Mouse (Mus musculus): Measurements from ENCODE around the gene Sirpb1a. TPM values are rescaled to one million over a fixed set of nuclear protein-coding genes. Genes with fewer than 3 reads are reported as not detected.
"Not testable (repeated sequence)": the region's sequence is repeated elsewhere in the genome, so short reads cannot be mapped to it uniquely, and the experiment has no call there.

The Sirpb1a gene
- polyA plus RNA-seq (2016; fragmentation: Nextera tagmentation; extraction: Ambion mirVana), result not detected in 2 replicates

- not testable (repeated sequence) for H3K27me3 ChIP-seq (replicated peaks); H3K4me2 ChIP-seq; H3K36me3 ChIP-seq; H3K9ac ChIP-seq; H3K9me3 ChIP-seq (replicated peaks); H3K27ac ChIP-seq; H3K4me3 ChIP-seq; ATAC-seq; H3K4me1 ChIP-seq
- 69% methylated on average over 1 of the region's 1 CpGs for WGBS (ENCODE audit: insufficient replicate concordance)
Observed at GRCm38 (mm10) chr3:15426447-15426846, at the start of gene Sirpb1a. Sirpb1a (minus strand) TSS chr3:15426520.

GRCm38 (mm10) chr3:15474831-15475230 lies 48.5 kb upstream of the Sirpb1a start:
- not testable (repeated sequence) for ATAC-seq; H3K27ac ChIP-seq; H3K4me3 ChIP-seq; H3K4me2 ChIP-seq; H3K9ac ChIP-seq; H3K4me1 ChIP-seq; H3K36me3 ChIP-seq; H3K9me3 ChIP-seq (replicated peaks); H3K27me3 ChIP-seq (replicated peaks)
- 75% methylated on average over 1 of the region's 2 CpGs for WGBS (ENCODE audit: insufficient replicate concordance)

- not testable (repeated sequence) for H3K27me3 ChIP-seq (replicated peaks); H3K4me3 ChIP-seq; ATAC-seq; H3K4me1 ChIP-seq; H3K9me3 ChIP-seq (replicated peaks); H3K4me2 ChIP-seq; H3K9ac ChIP-seq; H3K36me3 ChIP-seq; H3K27ac ChIP-seq
- WGBS (ENCODE audit: insufficient replicate concordance), result 75% methylated on average over 1 of the region's 3 CpGs
Observed at GRCm38 (mm10) chr3:15470158-15470557, 43.8 kb upstream of the Sirpb1a start.

DNA sequence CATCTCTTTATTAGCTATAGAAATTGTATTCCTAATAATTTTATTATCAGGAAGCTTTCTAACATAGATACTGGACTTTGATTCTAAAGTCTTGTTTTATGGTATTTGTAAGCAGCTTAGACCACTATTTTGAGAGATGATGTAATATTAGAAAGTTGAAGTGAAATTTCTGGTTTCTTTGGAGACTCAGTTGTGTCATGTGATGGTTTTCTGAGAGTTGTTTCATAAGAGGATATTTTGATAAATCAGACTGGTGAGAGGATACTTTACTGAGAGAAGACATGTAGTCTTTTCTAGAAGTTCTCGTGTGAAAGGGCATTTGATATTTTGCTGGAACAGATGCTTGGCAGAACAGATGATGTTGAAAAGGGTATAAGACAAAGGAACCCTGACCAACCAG lies 17.6 kb upstream of the Sirpb1a start:
- 45% methylated on average over 1 of the region's 1 CpGs for WGBS (ENCODE audit: insufficient replicate concordance)
- H3K4me1 ChIP-seq; H3K4me2 ChIP-seq; H3K27ac ChIP-seq; H3K9me3 ChIP-seq (replicated peaks); H3K4me3 ChIP-seq; H3K9ac ChIP-seq; H3K27me3 ChIP-seq (replicated peaks); ATAC-seq; H3K36me3 ChIP-seq: not testable (repeated sequence)

- H3K9ac ChIP-seq; H3K9me3 ChIP-seq (replicated peaks); H3K27me3 ChIP-seq (replicated peaks); ATAC-seq; H3K4me2 ChIP-seq; H3K36me3 ChIP-seq; H3K4me3 ChIP-seq; H3K4me1 ChIP-seq; H3K27ac ChIP-seq: not testable (repeated sequence)
- 50% methylated on average over 1 of the region's 1 CpGs for WGBS (ENCODE audit: insufficient replicate concordance)
Observed at GRCm38 (mm10) chr3:15439844-15440243, 13.5 kb upstream of the Sirpb1a start.

DNA sequence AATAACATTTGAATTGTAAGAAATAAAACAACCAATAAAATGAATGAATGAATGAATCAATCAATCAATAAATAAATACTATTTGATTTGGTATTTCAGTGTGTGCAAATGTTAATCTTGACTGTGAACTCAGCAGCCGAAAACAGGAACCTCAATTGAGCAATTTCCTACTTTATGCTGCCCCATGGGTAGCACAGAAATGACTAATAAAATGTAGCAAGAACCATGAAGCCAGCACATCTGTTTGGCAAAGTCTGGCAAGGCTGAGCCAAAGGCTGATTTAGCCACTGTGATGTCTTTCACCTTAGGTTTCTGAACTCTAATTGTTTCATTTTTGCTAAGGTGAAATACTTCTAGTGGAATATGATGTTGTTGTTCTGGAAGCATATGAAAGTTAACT lies 1.6 kb upstream of the Sirpb1a start:
- WGBS (ENCODE audit: insufficient replicate concordance), result 32% methylated on average over 1 of the region's 1 CpGs
- Histone ChIP-seq H3K36me3 (no peaks in the 10 kb centered on the region), H3K4me1 (no peaks in the 10 kb centered on the region), H3K27ac (no peak overlapping the region), H3K4me3 (no peak overlapping the region), H3K4me2 (no peak overlapping the region), H3K27me3 (replicated peaks) (no peaks in the 10 kb centered on the region), H3K9me3 (replicated peaks) (no peaks in the 10 kb centered on the region), H3K9ac (no peak overlapping the region)
- ATAC-seq, result no peak

DNA sequence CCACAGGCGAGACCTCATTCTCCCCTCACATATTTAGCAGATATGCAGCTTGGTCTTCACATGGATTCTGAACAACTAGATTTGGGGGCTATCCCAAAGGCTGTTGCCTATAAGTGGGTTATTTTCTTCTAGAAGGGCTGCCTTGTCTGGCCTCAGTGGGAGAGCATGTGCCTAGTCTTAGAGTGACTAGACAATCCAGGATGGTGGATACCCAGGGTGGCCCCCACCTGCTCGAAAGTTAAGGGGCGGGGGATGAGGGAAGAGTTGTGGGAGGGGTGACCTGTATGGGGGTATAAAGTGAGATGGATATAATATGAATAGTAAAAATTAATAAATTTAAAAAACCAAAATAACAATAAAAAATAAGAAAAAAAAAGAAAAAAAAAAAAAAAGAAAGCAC lies 70.6 kb downstream of the Sirpb1a start:
- H3K4me3 ChIP-seq; H3K27me3 ChIP-seq (replicated peaks); H3K9ac ChIP-seq; H3K4me1 ChIP-seq; H3K9me3 ChIP-seq (replicated peaks); ATAC-seq; H3K27ac ChIP-seq; H3K36me3 ChIP-seq; H3K4me2 ChIP-seq: not testable (repeated sequence)
- 59% methylated on average over 3 of the region's 3 CpGs for WGBS (ENCODE audit: insufficient replicate concordance)

GRCm38 (mm10) chr3:15350318-15350717 lies 76.0 kb downstream of the Sirpb1a start:
- H3K27ac ChIP-seq; H3K9ac ChIP-seq; H3K4me2 ChIP-seq; H3K9me3 ChIP-seq (replicated peaks); H3K27me3 ChIP-seq (replicated peaks); ATAC-seq; H3K36me3 ChIP-seq; H3K4me1 ChIP-seq; H3K4me3 ChIP-seq: not testable (repeated sequence)
- WGBS (ENCODE audit: insufficient replicate concordance), result 70% methylated on average over 1 of the region's 2 CpGs

- whole genome bisulfite sequencing (ENCODE audit: insufficient replicate concordance), result 46% methylated on average over 3 of the region's 3 CpGs
- H3K36me3 ChIP-seq; H3K27ac ChIP-seq; H3K9me3 ChIP-seq (replicated peaks); ATAC-seq; H3K27me3 ChIP-seq (replicated peaks); H3K4me3 ChIP-seq; H3K4me2 ChIP-seq; H3K9ac ChIP-seq; H3K4me1 ChIP-seq: not testable (repeated sequence)
Observed at GRCm38 (mm10) chr3:15345606-15346005, 80.7 kb downstream of the Sirpb1a start.

DNA sequence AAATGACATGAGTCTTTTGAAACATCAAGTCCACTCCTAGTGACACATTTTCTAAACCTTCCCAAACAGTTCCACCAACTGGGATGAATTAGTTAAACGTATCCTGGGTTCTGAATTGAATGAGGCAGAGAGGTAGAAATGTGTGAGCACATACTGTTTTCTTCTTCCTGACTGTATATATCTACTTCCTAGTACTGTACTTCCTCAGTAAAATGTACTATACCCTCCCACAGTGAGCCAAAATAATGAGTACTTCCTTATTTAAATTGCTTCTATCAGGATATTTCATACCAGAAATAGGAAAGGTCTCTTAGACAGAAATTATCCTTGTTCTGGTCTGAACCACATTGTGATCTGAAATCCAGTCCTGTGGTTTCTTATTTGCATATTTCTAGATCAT lies 86.0 kb downstream of the Sirpb1a start:
- no peaks in the 10 kb centered on the region for H3K27me3 ChIP-seq (replicated peaks)
- no peak for ATAC-seq
- no peaks in the 10 kb centered on the region for H3K9me3 ChIP-seq (replicated peaks)
- no peaks in the 10 kb centered on the region for H3K4me1 ChIP-seq
- no peak overlapping the region for H3K9ac ChIP-seq
- no peak overlapping the region for H3K4me3 ChIP-seq
- no peak overlapping the region for H3K4me2 ChIP-seq
- H3K36me3 ChIP-seq, result no peaks in the 10 kb centered on the region
- 38% methylated on average over 1 of the region's 1 CpGs for whole genome bisulfite sequencing (ENCODE audit: insufficient replicate concordance)
- H3K27ac ChIP-seq, result no peak overlapping the region

DNA sequence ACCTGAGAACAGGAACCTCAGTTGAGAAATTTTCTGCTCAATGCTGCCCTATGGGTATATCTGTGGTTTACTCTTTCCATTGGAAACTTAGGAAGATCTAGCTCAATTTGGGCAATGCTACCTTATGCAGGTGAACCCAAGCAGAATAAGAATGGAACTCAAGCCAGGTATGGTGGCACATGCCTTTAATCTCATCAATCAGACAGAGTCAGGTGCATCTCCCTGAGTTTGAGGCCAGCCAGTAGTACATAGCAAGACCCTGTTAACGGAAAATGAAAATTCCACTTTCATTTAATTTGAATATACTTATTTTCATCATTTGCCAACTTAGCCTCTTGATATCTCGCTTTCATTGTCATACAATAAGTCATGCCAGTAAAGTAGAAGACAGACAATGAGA lies 92.1 kb downstream of the Sirpb1a start:
- Histone ChIP-seq H3K4me2 (no peak overlapping the region), H3K9ac (no peak overlapping the region), H3K4me3 (no peak overlapping the region), H3K27me3 (replicated peaks) (no peaks in the 10 kb centered on the region), H3K4me1 (no peaks in the 10 kb centered on the region), H3K9me3 (replicated peaks) (no peaks in the 10 kb centered on the region), H3K36me3 (no peaks in the 10 kb centered on the region), H3K27ac (no peak overlapping the region)
- no peak for ATAC-seq
- 48% methylated on average over 2 of the region's 2 CpGs for WGBS (ENCODE audit: insufficient replicate concordance)

DNA sequence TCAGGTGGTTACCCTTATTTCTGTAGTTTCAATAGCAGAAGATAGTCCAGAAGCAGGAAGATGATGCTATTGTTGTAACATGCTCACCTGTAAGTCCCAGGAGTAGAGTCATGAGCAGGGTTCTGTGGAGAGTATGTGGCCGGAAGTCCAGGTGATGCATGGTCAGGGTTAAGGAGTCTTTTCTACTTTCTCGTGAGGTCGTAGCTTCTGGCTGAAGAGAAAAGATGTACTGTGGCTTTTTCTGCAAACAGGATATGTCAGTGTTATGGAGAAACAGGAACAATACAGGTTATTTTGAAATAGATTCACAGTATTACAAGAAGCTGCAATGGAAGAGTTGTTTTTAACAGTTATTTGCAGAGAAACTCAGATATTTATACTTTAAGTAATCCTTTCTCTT lies 94.3 kb downstream of the Sirpb1a start, which contains the start of gene Gm9733:
Gm9733 (minus strand) TSS at position 240 of the 400 bp plus-strand sequence.
- H3K27me3 ChIP-seq (replicated peaks), result no peaks in the 10 kb centered on the region
- no peak for ATAC-seq
- 65% methylated on average over 3 of the region's 3 CpGs for WGBS (ENCODE audit: insufficient replicate concordance)
- H3K9ac ChIP-seq, result no peak within 1 kb of the TSS
- H3K4me1 ChIP-seq, result no peaks in the 10 kb centered on the region
- H3K9me3 ChIP-seq (replicated peaks), result no peaks in the 10 kb centered on the region
- no peak within 1 kb of the TSS for H3K4me3 ChIP-seq
- H3K27ac ChIP-seq, result no peak within 1 kb of the TSS
- no peak within 1 kb of the TSS for H3K4me2 ChIP-seq
- H3K36me3 ChIP-seq, result no peaks in the 10 kb centered on the region

DNA sequence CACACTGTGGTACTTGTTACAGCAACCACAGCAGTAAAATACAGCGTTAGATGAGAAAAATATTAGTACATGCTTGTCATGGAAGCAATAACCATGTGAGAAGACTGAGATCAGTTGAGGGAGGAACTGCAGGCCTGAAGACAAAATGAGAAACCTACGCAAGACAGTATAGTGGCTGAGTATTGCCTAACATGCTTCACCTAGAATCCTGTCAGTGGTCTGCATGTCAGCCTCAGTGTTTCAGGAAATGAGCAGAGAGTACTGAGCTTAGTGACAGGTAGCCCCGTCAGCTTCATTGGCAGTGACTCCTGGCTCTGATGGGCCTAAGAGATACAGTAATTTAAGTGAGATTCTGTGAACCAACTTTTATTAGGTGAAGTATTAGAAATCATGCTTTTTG lies 94.8 kb downstream of the Sirpb1a start:
- Histone ChIP-seq H3K27ac (no peak overlapping the region), H3K4me1 (no peaks in the 10 kb centered on the region), H3K4me3 (no peak overlapping the region), H3K9ac (no peak overlapping the region), H3K27me3 (replicated peaks) (no peaks in the 10 kb centered on the region), H3K9me3 (replicated peaks) (no peaks in the 10 kb centered on the region), H3K36me3 (no peaks in the 10 kb centered on the region), H3K4me2 (no peak overlapping the region)
- no peak for ATAC-seq
- WGBS (ENCODE audit: insufficient replicate concordance), result 51% methylated on average over 3 of the region's 3 CpGs

All from liver, embryonic 12.5 days (tissue).